Comparison of ENCODE assay signal across 10 mouse cellular contexts in the genomic region with DNA sequence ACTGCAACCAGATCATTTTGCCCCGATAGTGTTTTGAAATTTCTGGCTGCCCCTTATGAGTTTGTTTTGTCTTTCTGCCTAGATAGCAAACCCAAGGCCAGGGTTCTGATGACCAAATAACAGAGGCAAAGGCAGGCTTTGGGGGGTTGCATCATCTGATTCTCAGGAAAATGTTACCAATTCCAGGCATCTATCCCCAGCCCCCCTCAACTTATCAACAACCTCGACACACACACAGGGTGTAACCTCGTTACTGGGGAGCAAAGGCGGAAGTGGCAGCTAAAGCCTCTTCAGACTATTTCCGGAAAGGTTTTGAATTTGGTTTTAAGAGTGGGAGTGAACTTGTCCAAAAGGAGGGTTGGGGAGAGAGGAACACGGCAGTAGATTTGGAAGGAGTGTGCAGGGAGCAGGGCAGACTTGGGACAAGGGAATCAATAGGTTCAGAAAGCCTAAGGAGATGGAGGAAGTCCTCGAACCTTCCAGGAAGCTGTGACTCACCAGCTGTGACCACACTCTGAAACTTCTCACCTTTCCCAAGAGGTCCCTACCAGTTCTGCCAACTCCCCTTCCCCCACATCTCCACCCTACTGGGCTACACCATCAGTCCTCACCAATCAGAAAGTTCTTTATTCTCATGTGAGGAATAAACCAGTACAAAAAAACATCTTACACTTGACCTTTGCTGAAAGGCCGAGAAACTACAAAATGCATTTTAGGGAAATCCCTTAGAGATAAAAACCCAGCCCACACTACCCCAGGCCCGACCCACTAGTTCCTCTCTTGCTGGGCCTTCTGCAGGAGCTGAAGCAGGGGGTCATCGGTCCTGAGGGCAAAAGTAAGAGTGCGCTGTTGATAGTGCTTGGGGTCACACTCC. TPM values are rescaled to one million over a fixed set of nuclear protein-coding genes. Genes with fewer than 3 reads are reported as not detected.
DNase-seq lines count a peak whose midpoint lies in the region; ATAC-seq and TF ChIP-seq lines count a peak whose summit lies in the region.
"Had no signal": no experiment of that assay in that cellular context is flagged by ENCODE, and none has a peak within 500 bp of the region (broad histone marks: within the 10 kb centered on the region; RNA-seq: fewer than 3 reads in every experiment).

No protein-coding gene starts in this region.

- WGBS in bone marrow, adult 2 months: 9% methylated on average over 11 of the region's 11 CpGs
- 21% methylated on average over 11 of the region's 11 CpGs for WGBS in liver, embryonic 13.5 days (ENCODE audit: insufficient replicate concordance)
- 69% methylated on average over 11 of the region's 11 CpGs for WGBS in small intestine, adult 2 months

- peaks cover 25% of the 10 kb centered on the region for H3K4me1 ChIP-seq in bone marrow, adult 2 months (ENCODE audit: control insufficient read depth, insufficient read depth, low read length)
- H3K4me1 ChIP-seq in liver, embryonic 13.5 days (replicated peaks): peaks cover 89% of the 10 kb centered on the region
- peaks cover 41% of the 10 kb centered on the region for H3K4me1 ChIP-seq in small intestine, adult 2 months (ENCODE audit: control insufficient read depth, insufficient read depth, insufficient read length, low read length)
- H3K4me1 ChIP-seq: embryonic facial prominence, embryonic 12.5 days had no signal

- peak; percentile 25 to 50 for DNase-seq in adrenal gland, postnatal 36 days
- no peak for DNase-seq in adrenal gland, adult 8-10 months
- DNase-seq in liver, embryonic 13.5 days: peak; percentile 62
- no peak for DNase-seq in urinary bladder, adult 18-20 months (ENCODE audit: low spot score in 2 of 2)
- DNase-seq in left cerebral cortex, adult 8-10 months (ENCODE audit: low spot score in 2 of 2): no peak
- DNase-seq: kidney, adult 18-20 months had no signal

- peak overlapping the region; percentile 60 for H3K4me2 ChIP-seq in liver, embryonic 13.5 days
- H3K4me2 ChIP-seq: embryonic facial prominence, embryonic 12.5 days had no signal

- H3K27ac ChIP-seq in bone marrow, adult 2 months (ENCODE audit: control insufficient read depth, insufficient read depth, low read depth, low read length, poor library complexity): peak overlapping the region; percentile 85
- peak overlapping the region; percentile 97 for H3K27ac ChIP-seq in liver, embryonic 13.5 days
- H3K27ac ChIP-seq in small intestine, adult 2 months (ENCODE audit: insufficient read depth, low read depth, low read length): peak overlapping the region; percentile 23
- H3K27ac ChIP-seq: embryonic facial prominence, embryonic 12.5 days had no signal

- TF ChIP-seq POLR2A in bone marrow, adult 2 months (IDR thresholded peaks at IDR 0.05; ENCODE audit: borderline replicate concordance, control insufficient read depth, low read depth, low read length): no peak
- TF ChIP-seq POLR2A in small intestine, adult 2 months (IDR thresholded peaks at IDR 0.05; ENCODE audit: low read depth, low read length): no peak

- no peaks in the 10 kb centered on the region for H3K27me3 ChIP-seq in liver, embryonic 13.5 days
- H3K27me3 ChIP-seq in small intestine, adult 2 months (ENCODE audit: control insufficient read depth, insufficient read depth, low read length): no peaks in the 10 kb centered on the region
- H3K27me3 ChIP-seq: embryonic facial prominence, embryonic 12.5 days had no signal

- peak; percentile 56 for ATAC-seq in liver, embryonic 13.5 days (ENCODE audit: low read depth)
- no peak for ATAC-seq in megakaryocyte-erythroid progenitor cell, adult 5-6 weeks (replicated peaks; ENCODE audit: low FRiP score, low TSS enrichment, poor library complexity, severe bottlenecking)

- no peak overlapping the region for H3K4me3 ChIP-seq in bone marrow, adult 2 months (replicated peaks; ENCODE audit: control insufficient read depth, low read depth, low read length)
- H3K4me3 ChIP-seq in liver, embryonic 13.5 days (replicated peaks): no peak overlapping the region
- H3K4me3 ChIP-seq in small intestine, adult 2 months (ENCODE audit: low read depth, low read length): no peak overlapping the region
- H3K4me3 ChIP-seq: embryonic facial prominence, embryonic 12.5 days had no signal

- H3K9ac ChIP-seq in liver, embryonic 13.5 days: peak overlapping the region; percentile 68
- H3K9ac ChIP-seq: embryonic facial prominence, embryonic 12.5 days had no signal

- TF ChIP-seq CTCF in bone marrow, adult 2 months (IDR thresholded peaks at IDR 0.05; ENCODE audit: control insufficient read depth, insufficient read depth, low read length): no peak
- no peak for TF ChIP-seq CTCF in small intestine, adult 2 months (IDR thresholded peaks at IDR 0.05; ENCODE audit: extremely low read depth, insufficient read length, insufficient replicate concordance, low read depth, low read length)

- H3K36me3 ChIP-seq in liver, embryonic 13.5 days: peaks cover 76% of the 10 kb centered on the region
- 0 out of 2 replicates have a peak, but pooled peaks cover 2% of the 10 kb centered on the region for H3K36me3 ChIP-seq in small intestine, adult 2 months (ENCODE audit: control insufficient read depth, insufficient read depth, low read length)

- H3K9me3 ChIP-seq in liver, embryonic 13.5 days (replicated peaks): no peaks in the 10 kb centered on the region
- H3K9me3 ChIP-seq: embryonic facial prominence, embryonic 12.5 days had no signal

RNA-seq across cellular contexts. Expression of a gene that starts 5.0 kb away (rescaled TPM):
- 10 to 100 TPM; 28.6 to 48.4 TPM for total RNA-seq in adrenal gland, postnatal 36 days (2021)
- total RNA-seq in adrenal gland, adult 8-10 months (2022): 10 to 100 TPM; 32.8 to 55.5 (median 44.3) TPM
- 32.7 and 54.9 TPM in 2 replicates for polyA plus RNA-seq in bone marrow, adult 2 months (2011; ENCODE audit: insufficient read depth, insufficient read length, low replicate concordance, missing spikeins)
- polyA plus RNA-seq in liver, embryonic 13.5 days (2015; fragmentation: Nextera tagmentation; extraction: Ambion mirVana): 24.1 and 26.1 TPM in 2 replicates
- 97.6 and 354 TPM in 2 replicates for polyA plus RNA-seq in small intestine, adult 2 months (2012; rRNA removed)
- 43.1 and 47.0 TPM in 2 replicates for total RNA-seq in megakaryocyte-erythroid progenitor cell, adult 5-6 weeks (2014; fragmentation: Nextera tagmentation)
- total RNA-seq in megakaryocyte-erythroid progenitor cell, adult 5-6 weeks (2017): 24.2 and 31.6 TPM in 2 replicates
- 10 to 100 TPM; 26.5 to 30.4 (median 28.9) TPM for total RNA-seq in left cerebral cortex, adult 8-10 months (2022)

RNA-seq across cellular contexts. Expression of a gene that starts 51.8 kb away (rescaled TPM):
- total RNA-seq in adrenal gland, postnatal 36 days (2021): 10 to 100 TPM; 20.0 to 29.3 TPM
- 10 to 100 TPM; 23.6 to 34.1 (median 29.9) TPM for total RNA-seq in adrenal gland, adult 8-10 months (2022)
- 12.3 and 31.1 TPM in 2 replicates for polyA plus RNA-seq in bone marrow, adult 2 months (2011; ENCODE audit: insufficient read depth, insufficient read length, low replicate concordance, missing spikeins)
- 58.6 and 62.9 TPM in 2 replicates for polyA plus RNA-seq in liver, embryonic 13.5 days (2015; fragmentation: Nextera tagmentation; extraction: Ambion mirVana)
- 9.4 and 18.4 TPM in 2 replicates for polyA plus RNA-seq in small intestine, adult 2 months (2012; rRNA removed)
- total RNA-seq in megakaryocyte-erythroid progenitor cell, adult 5-6 weeks (2014; fragmentation: Nextera tagmentation): 56.1 and 65.7 TPM in 2 replicates
- total RNA-seq in megakaryocyte-erythroid progenitor cell, adult 5-6 weeks (2017): 62.0 and 64.6 TPM in 2 replicates
- 10 to 100 TPM; 16.1 to 19.1 (median 16.4) TPM for total RNA-seq in left cerebral cortex, adult 8-10 months (2022)

Comparison
In these comparisons a context has a peak if more than half of its experiments do, and no peak if none do; other contexts are left out.
1. DNase-seq: peak in adrenal gland, postnatal 36 days (2 of 2) and liver, embryonic 13.5 days (single experiment); none in adrenal gland, adult 8-10 months (single experiment), urinary bladder, adult 18-20 months (0 of 2) and left cerebral cortex, adult 8-10 months (0 of 2).
2. H3K27ac ChIP-seq: peak in every context shown above with its lines; median percentile 97 in liver, embryonic 13.5 days; 85 in bone marrow, adult 2 months; 23 in small intestine, adult 2 months.